Mouse (Mus musculus): ENCODE data around the gene Foxn3. TPM values are rescaled to one million over a fixed set of nuclear protein-coding genes. Genes with fewer than 3 reads are reported as not detected.

The Foxn3 gene
- polyA plus RNA-seq, 1 experiment from 2014 or later: 75.5 TPM

GRCm38 (mm10) chr12:99311303-99311702 lies 252.1 kb downstream of the Foxn3 start:
- H3K9ac ChIP-seq (ENCODE audit: low read depth, low read length): no peak overlapping the region
- whole genome bisulfite sequencing (ENCODE audit: insufficient replicate concordance): 72% methylated on average over 3 of the region's 3 CpGs
- no peak overlapping the region for H3K4me3 ChIP-seq (ENCODE audit: low read depth, low read length)
- peaks cover 17% of the 10 kb centered on the region for H3K4me1 ChIP-seq (ENCODE audit: control insufficient read depth, insufficient read depth, low read length)
- no peak overlapping the region for H3K27ac ChIP-seq (ENCODE audit: low read depth, low read length)
- no peak for ATAC-seq (replicated peaks; ENCODE audit: insufficient number of reproducible peaks, low FRiP score, low TSS enrichment)
- no peaks in the 10 kb centered on the region for H3K27me3 ChIP-seq (ENCODE audit: control insufficient read depth, insufficient read depth, low read length)
- H3K4me2 ChIP-seq: no peak overlapping the region
- H3K36me3 ChIP-seq (ENCODE audit: control insufficient read depth, insufficient read depth, low read length): no peaks in the 10 kb centered on the region
- H3K9me3 ChIP-seq (replicated peaks; ENCODE audit: control insufficient read depth, low read length): no peaks in the 10 kb centered on the region

- H3K27me3 ChIP-seq (ENCODE audit: control insufficient read depth, insufficient read depth, low read length): no peaks in the 10 kb centered on the region
- H3K4me1 ChIP-seq (ENCODE audit: control insufficient read depth, insufficient read depth, low read length): peaks cover 25% of the 10 kb centered on the region
- no peak overlapping the region for H3K27ac ChIP-seq (ENCODE audit: low read depth, low read length)
- WGBS (ENCODE audit: insufficient replicate concordance): 73% methylated on average over 5 of the region's 5 CpGs
- H3K9ac ChIP-seq (ENCODE audit: low read depth, low read length): no peak overlapping the region
- H3K4me3 ChIP-seq (ENCODE audit: low read depth, low read length): no peak overlapping the region
- no peaks in the 10 kb centered on the region for H3K9me3 ChIP-seq (replicated peaks; ENCODE audit: control insufficient read depth, low read length)
- no peaks in the 10 kb centered on the region for H3K36me3 ChIP-seq (ENCODE audit: control insufficient read depth, insufficient read depth, low read length)
- no peak for ATAC-seq (replicated peaks; ENCODE audit: insufficient number of reproducible peaks, low FRiP score, low TSS enrichment)
- no peak overlapping the region for H3K4me2 ChIP-seq
Measured at GRCm38 (mm10) chr12:99309937-99310336, 253.4 kb downstream of the Foxn3 start.

- 84% methylated on average over 11 of the region's 11 CpGs for WGBS (ENCODE audit: insufficient replicate concordance)
- H3K36me3 ChIP-seq (ENCODE audit: control insufficient read depth, insufficient read depth, low read length): no peaks in the 10 kb centered on the region
- H3K4me2 ChIP-seq: no peak overlapping the region
- H3K4me1 ChIP-seq (ENCODE audit: control insufficient read depth, insufficient read depth, low read length): peaks cover 36% of the 10 kb centered on the region
- no peak overlapping the region for H3K4me3 ChIP-seq (ENCODE audit: low read depth, low read length)
- H3K9me3 ChIP-seq (replicated peaks; ENCODE audit: control insufficient read depth, low read length): no peaks in the 10 kb centered on the region
- no peak for ATAC-seq (replicated peaks; ENCODE audit: insufficient number of reproducible peaks, low FRiP score, low TSS enrichment)
- H3K27ac ChIP-seq (ENCODE audit: low read depth, low read length): no peak overlapping the region
- H3K27me3 ChIP-seq (ENCODE audit: control insufficient read depth, insufficient read depth, low read length): no peaks in the 10 kb centered on the region
- H3K9ac ChIP-seq (ENCODE audit: low read depth, low read length): no peak overlapping the region
Measured at GRCm38 (mm10) chr12:99308541-99309089, 254.8 kb downstream of the Foxn3 start.

GRCm38 (mm10) chr12:99306536-99307204 lies 256.7 kb downstream of the Foxn3 start:
- 33% methylated on average over 6 of the region's 6 CpGs for WGBS (ENCODE audit: insufficient replicate concordance)

GRCm38 (mm10) chr12:99305784-99306535 lies 257.4 kb downstream of the Foxn3 start:
- 36% methylated on average over 14 of the region's 14 CpGs for WGBS (ENCODE audit: insufficient replicate concordance)
- H3K36me3 ChIP-seq (ENCODE audit: control insufficient read depth, insufficient read depth, low read length): no peaks in the 10 kb centered on the region
- peak overlapping the region; percentile 56 for H3K9ac ChIP-seq (ENCODE audit: low read depth, low read length)
- H3K4me1 ChIP-seq (ENCODE audit: control insufficient read depth, insufficient read depth, low read length): peaks cover 36% of the 10 kb centered on the region
- no peak overlapping the region for H3K4me3 ChIP-seq (ENCODE audit: low read depth, low read length)
- peak overlapping the region; percentile 56 for H3K4me2 ChIP-seq
- peak overlapping the region; percentile 93 for H3K27ac ChIP-seq (ENCODE audit: low read depth, low read length)
- no peaks in the 10 kb centered on the region for H3K27me3 ChIP-seq (ENCODE audit: control insufficient read depth, insufficient read depth, low read length)
- no peaks in the 10 kb centered on the region for H3K9me3 ChIP-seq (replicated peaks; ENCODE audit: control insufficient read depth, low read length)
- ATAC-seq (replicated peaks; ENCODE audit: insufficient number of reproducible peaks, low FRiP score, low TSS enrichment): no peak

More at GRCm38 (mm10) chr12:99306536-99307204, 256.7 kb downstream of the Foxn3 start:
- Histone ChIP-seq H3K4me3 (ENCODE audit: low read depth, low read length) (no peak overlapping the region), H3K9me3 (replicated peaks; ENCODE audit: control insufficient read depth, low read length) (no peaks in the 10 kb centered on the region), H3K4me1 (ENCODE audit: control insufficient read depth, insufficient read depth, low read length) (peaks cover 40% of the 10 kb centered on the region), H3K4me2 (peak overlapping the region; percentile 56), H3K9ac (ENCODE audit: low read depth, low read length) (peak overlapping the region; percentile 56; the same call in 1 of the 2 replicates), H3K36me3 (ENCODE audit: control insufficient read depth, insufficient read depth, low read length) (no peaks in the 10 kb centered on the region), H3K27ac (ENCODE audit: low read depth, low read length) (peak overlapping the region; percentile 93), H3K27me3 (ENCODE audit: control insufficient read depth, insufficient read depth, low read length) (no peaks in the 10 kb centered on the region)
- ATAC-seq (replicated peaks; ENCODE audit: insufficient number of reproducible peaks, low FRiP score, low TSS enrichment): no peak

- Histone ChIP-seq H3K4me2 (no peak overlapping the region), H3K36me3 (ENCODE audit: control insufficient read depth, insufficient read depth, low read length) (no peaks in the 10 kb centered on the region), H3K27me3 (ENCODE audit: control insufficient read depth, insufficient read depth, low read length) (no peaks in the 10 kb centered on the region), H3K9me3 (replicated peaks; ENCODE audit: control insufficient read depth, low read length) (no peaks in the 10 kb centered on the region), H3K4me1 (ENCODE audit: control insufficient read depth, insufficient read depth, low read length) (peaks cover 36% of the 10 kb centered on the region), H3K4me3 (ENCODE audit: low read depth, low read length) (no peak overlapping the region), H3K27ac (ENCODE audit: low read depth, low read length) (peak overlapping the region; percentile 93; the same call in 1 of the 2 replicates), H3K9ac (ENCODE audit: low read depth, low read length) (no peak overlapping the region)
- 65% methylated on average over 2 of the region's 2 CpGs for WGBS (ENCODE audit: insufficient replicate concordance)
- ATAC-seq (replicated peaks; ENCODE audit: insufficient number of reproducible peaks, low FRiP score, low TSS enrichment): no peak
Measured at GRCm38 (mm10) chr12:99305324-99305723, 258.1 kb downstream of the Foxn3 start.

- ATAC-seq (replicated peaks; ENCODE audit: insufficient number of reproducible peaks, low FRiP score, low TSS enrichment): no peak
- H3K4me2 ChIP-seq: no peak overlapping the region
- H3K4me3 ChIP-seq (ENCODE audit: low read depth, low read length): no peak overlapping the region
- H3K27ac ChIP-seq (ENCODE audit: low read depth, low read length): no peak overlapping the region
- no peaks in the 10 kb centered on the region for H3K27me3 ChIP-seq (ENCODE audit: control insufficient read depth, insufficient read depth, low read length)
- H3K9me3 ChIP-seq (replicated peaks; ENCODE audit: control insufficient read depth, low read length): no peaks in the 10 kb centered on the region
- H3K36me3 ChIP-seq (ENCODE audit: control insufficient read depth, insufficient read depth, low read length): no peaks in the 10 kb centered on the region
- peaks cover 39% of the 10 kb centered on the region for H3K4me1 ChIP-seq (ENCODE audit: control insufficient read depth, insufficient read depth, low read length)
- WGBS (ENCODE audit: insufficient replicate concordance): 87% methylated on average over 5 of the region's 5 CpGs
- H3K9ac ChIP-seq (ENCODE audit: low read depth, low read length): no peak overlapping the region
Measured at GRCm38 (mm10) chr12:99304056-99304455, 259.3 kb downstream of the Foxn3 start.

- 52% methylated on average over 6 of the region's 6 CpGs for WGBS (ENCODE audit: insufficient replicate concordance)
- Histone ChIP-seq H3K27me3 (ENCODE audit: control insufficient read depth, insufficient read depth, low read length) (no peaks in the 10 kb centered on the region), H3K4me1 (ENCODE audit: control insufficient read depth, insufficient read depth, low read length) (peaks cover 41% of the 10 kb centered on the region), H3K36me3 (ENCODE audit: control insufficient read depth, insufficient read depth, low read length) (no peaks in the 10 kb centered on the region), H3K27ac (ENCODE audit: low read depth, low read length) (no peak overlapping the region), H3K4me3 (ENCODE audit: low read depth, low read length) (no peak overlapping the region), H3K4me2 (no peak overlapping the region), H3K9ac (ENCODE audit: low read depth, low read length) (no peak overlapping the region), H3K9me3 (replicated peaks; ENCODE audit: control insufficient read depth, low read length) (no peaks in the 10 kb centered on the region)
- ATAC-seq (replicated peaks; ENCODE audit: insufficient number of reproducible peaks, low FRiP score, low TSS enrichment): no peak
Measured at GRCm38 (mm10) chr12:99303581-99303980, 259.8 kb downstream of the Foxn3 start.
